Mouse (Mus musculus) A20 (cell line): ENCODE data around the gene Cldn24.
A peak's percentile ranks its signal among the peaks of the same experiment; 100 is the strongest.

Experiments
- DNase-seq: peaks from one replicate; pipeline ENCODE4 v3.0.0-alpha.2; 2011; ENCODE audit warnings: low read depth, low spot score

Cldn24 gene

GRCm38 (mm10) chr8:47826911-47827310 lies 5.0 kb downstream of the Cldn24 start:
- DNase-seq: no peak

GRCm38 (mm10) chr8:47832616-47833015 lies 10.7 kb downstream of the Cldn24 start:
- no peak for DNase-seq

GRCm38 (mm10) chr8:47833944-47834343 lies 12.0 kb downstream of the Cldn24 start:
- no peak for DNase-seq

DNA sequence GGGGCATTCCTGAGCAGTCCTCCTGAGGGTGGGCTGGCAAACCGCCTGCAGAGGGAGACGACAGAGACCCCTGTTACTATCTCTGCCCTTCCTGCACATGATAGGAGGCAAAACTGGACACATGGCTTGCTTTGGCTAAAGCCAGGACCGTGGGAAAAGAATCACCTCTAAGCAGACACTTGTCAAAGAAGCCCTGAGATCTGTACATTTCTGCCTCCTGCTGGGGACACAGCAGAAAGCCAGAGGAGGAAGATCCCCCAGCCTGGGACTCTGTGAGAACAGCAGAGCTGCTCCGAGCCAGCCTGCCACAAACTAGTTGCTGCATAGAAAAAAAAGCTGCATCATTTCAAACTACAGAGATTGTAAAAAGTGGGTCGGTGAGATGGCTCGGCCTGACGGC lies 21.1 kb downstream of the Cldn24 start:
- DNase-seq: no peak

- DNase-seq: no peak
These were observed 21.7 kb downstream of the Cldn24 start for GRCm38 (mm10) chr8:47843651-47844050.

GRCm38 (mm10) chr8:47845956-47846355 lies 24.0 kb downstream of the Cldn24 start:
- no peak for DNase-seq

DNA sequence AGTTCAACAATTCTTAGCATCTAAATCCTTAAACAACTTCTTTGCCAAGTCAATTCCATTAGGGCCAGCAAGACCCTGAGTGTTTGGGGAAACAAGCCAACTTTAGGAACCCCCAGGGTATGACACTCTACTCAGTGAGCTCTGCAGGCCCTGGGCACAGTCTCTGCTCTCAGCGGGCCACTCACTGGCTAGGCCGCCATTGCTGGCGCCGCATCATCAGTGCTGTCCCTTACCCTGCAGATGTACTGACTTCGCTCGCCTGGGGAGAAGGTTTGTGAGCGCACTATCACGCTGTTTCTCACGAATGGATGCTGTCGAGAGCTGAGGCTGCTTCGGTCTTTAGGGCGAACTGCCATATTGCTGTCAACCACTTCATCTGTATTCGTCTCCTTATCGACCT lies 25.2 kb downstream of the Cldn24 start:
- no peak for DNase-seq

GRCm38 (mm10) chr8:47847931-47848330 lies 26.0 kb downstream of the Cldn24 start:
- DNase-seq: no peak

DNA sequence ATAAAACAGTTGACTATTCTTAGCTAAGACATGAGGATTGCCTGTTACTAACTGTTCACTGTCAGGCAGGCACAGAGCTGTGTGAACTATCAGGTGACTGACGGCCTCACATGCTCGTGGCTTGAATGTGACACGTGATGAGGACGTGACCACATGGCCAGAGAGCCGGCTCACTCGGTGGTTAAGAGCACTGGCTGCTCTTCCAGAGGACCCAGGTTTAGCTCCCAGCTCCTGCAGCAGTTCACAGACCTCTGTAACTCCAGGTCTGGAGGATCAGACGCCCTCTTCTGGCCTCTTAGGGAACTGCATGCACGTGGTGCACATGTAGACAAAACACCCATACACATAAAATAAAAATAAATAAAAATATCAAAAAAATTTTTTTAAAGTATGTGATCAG lies 27.9 kb downstream of the Cldn24 start:
- peak; percentile 21 for DNase-seq

DNA sequence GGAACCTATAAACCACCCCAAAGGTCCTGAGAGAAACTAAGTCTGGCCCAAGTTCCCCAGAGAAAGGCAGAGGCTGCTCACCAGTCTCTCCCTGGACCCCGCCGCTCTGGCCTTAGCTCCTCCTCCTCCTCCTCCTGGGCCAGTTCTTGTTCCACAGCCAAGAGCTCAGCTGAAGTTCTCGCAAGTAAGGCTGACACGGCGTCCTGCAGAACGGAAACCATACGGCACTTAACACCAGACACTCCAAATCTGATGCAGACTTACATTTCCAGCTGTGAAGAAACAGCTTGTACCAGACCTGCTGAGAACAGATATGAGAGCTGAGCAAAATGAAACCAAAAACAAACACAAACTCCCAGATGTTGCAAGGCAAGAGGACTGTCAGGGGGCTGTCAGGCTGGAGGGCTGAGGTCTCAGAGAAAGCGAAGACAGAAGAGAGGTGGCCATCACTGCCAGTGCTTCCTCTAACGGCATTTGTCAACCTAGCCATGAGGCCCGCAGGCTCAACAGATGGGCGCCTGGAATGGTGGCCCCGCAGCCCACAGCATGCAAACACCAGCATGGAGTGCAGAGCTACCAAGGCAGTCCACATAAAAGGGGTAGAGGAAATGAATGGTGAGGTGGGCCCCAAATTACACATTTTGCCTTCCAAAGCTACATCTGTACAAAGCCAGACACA lies 30.0 kb downstream of the Cldn24 start:
- DNase-seq: no peak

DNA sequence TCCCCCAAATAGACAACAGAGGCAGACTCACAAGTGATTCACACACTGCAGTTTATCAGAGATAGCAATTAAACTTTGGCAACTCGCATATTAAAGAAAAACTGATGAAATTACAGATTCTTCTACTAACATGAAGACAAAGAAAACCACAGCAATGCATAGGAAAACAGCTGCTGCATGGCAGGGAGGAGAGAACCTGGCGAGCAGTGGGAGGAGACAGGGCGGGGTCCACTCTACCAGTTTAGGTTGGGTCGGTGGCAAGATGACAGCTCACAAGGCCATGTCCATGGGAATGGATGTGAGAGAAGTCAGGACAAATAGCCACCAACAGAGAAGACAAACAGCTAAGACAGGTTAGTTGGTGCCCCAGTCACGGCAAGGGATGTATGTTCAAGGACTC lies 30.8 kb downstream of the Cldn24 start:
- DNase-seq: no peak

DNA sequence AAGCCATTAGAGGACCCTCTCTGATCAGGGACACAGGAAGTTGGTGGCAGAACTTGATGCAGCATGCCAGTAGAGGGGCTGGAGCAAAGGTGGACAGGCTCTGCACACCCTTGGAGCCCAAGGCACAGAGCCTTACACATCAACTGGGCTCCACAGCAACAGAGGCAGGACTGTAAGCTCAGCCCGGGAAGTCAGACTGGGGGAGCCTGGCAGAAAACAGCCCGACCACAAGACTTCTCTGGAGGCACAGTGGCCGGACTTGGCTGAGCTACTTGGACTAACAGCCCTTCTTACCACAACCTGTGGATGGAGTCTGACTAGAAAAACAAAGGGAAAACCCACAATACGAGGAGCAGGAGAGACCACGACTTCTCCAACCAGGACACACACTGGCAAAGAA lies 31.4 kb downstream of the Cldn24 start:
- no peak for DNase-seq

GRCm38 (mm10) chr8:47859259-47859658 lies 37.3 kb downstream of the Cldn24 start:
- DNase-seq: no peak

DNA sequence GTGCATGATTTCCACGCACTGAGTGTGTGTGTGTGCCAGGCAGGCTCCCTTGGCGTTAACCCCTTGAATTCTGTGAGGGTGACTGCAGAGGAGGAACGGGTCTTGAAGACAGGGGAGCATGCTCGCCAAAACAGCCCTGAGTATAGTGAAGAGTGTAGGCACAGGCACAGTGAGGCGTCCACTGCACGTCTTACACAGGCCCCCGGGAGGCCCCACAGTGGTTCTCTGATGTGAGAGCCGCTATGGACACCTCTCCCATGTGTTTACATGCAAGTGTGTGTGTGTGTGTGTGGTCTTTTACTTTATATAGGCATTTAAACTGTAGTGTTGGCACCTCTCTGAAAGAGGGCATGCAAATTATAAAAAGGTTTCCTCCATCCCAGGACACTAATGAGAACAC lies 44.6 kb downstream of the Cldn24 start:
- no peak for DNase-seq

DNA sequence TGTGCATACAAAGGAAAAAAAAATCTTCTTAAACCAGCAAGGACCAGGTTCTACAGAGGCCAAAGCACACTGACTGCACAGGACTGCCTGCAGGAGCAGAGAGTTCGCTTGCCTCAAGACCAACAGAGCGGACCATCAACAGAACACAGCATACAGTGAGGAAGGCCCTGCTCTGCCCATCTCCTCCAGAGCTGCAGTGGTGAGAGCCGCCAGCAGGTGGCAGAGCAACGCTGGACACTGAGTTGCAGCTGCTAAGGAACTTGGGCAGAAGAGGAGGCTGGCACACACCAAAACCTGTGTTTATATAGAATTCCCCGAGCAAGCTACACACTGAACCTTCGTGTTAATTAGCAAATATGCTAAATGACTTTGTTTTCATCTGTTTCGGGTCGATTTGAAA lies 45.1 kb downstream of the Cldn24 start:
- DNase-seq: peak; percentile 66
